Mouse (Mus musculus): ENCODE measurements around the gene Epc2.

Gene Epc2

DNA sequence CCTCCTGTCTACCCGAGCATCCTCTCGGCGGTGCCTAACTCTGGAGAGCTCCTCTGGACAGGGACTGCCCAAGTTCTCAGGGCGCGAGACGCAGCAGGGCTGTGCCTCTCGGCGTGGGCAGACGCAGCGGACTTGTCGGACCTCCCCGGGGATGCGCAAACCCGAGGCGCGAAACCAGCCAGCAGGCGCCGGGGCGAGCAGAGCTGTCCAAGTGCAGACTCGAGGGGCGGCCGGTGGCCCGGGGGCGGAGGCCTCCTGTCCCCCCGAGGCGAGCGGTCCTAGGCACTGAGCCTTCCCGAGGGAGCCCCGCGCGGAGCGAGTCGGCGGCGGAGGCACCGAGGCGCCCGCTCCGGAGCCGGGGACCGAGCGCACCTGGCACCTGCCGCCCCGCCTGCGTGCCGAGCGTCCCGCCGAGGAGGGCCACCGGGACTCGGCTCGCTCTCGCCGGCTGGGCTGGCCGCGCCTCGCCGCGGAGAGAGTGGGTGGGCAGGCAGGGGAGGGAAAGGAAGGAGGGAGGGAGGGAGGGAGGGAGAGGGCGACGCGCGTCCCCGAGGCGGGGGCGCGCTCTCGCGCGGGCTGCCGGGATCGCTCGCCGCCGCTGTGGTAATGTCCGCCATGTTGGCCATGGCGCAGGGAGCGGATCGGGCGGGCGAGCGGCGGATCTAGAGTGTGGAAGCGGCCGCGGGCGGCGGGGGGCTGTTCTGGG is at the start of gene Epc2:
Epc2 (plus strand) TSS at position 556 of the 706 bp plus-strand sequence.
- CTCF ChIA-PET: no interaction called here

DNA sequence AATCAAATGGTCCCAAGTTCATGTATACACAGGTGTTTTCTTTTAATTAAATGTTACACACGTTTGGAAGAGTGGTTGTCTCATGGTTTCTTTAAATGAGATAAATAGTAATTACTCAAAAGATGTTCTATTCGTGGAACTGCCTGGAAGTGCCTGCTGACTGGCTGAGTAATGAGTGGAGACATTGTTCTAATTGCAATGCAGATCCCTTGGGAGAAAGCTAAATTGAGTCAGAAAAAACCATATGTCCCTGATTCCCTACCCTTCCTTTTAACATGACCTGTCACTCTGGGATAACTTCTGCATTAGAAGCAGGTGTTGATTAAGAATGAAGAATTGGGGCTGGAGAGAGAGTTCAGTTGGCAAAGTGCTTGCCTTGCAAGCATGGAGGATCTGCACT is 45.3 kb upstream of the Epc2 start:
- CTCF ChIA-PET: no interaction called here
- POLR2A ChIA-PET: no interaction called here

More for the DNA sequence above, at the start of gene Epc2:
- POLR2A ChIA-PET: interaction anchor here (0.6 to 1.4 kb wide), 15 partner anchors 10 to 502 kb away, joined by 3 to 6 read pairs (median 3); partner anchors contain the start of gene Mbd5 (in 1 of the 4)

DNA sequence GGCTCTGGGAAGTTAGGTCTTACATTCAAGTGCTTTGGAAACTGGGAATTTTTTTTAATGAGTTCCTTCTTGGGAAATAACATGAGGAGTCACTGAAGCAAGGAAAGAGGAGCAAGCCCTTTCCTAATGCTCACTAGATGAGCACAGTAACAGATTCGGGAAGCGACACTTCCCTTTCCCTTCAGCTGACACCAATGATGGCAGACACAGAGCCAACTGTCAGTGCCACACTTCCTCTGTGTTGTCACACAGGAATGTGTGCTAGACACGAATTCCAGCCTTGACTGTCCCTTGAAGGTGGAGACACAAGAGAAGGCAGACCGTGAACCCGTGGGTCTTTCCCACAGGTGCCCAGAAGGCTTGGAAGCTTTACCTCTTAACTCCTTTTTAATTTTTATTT is 39.6 kb upstream of the Epc2 start:
- CTCF ChIA-PET: no interaction called here
- POLR2A ChIA-PET: interaction anchor here in 1 of 4 experiments (1.3 kb wide), 1 partner anchor 34 kb away, joined by 3 read pairs; no protein-coding TSS in a partner anchor

DNA sequence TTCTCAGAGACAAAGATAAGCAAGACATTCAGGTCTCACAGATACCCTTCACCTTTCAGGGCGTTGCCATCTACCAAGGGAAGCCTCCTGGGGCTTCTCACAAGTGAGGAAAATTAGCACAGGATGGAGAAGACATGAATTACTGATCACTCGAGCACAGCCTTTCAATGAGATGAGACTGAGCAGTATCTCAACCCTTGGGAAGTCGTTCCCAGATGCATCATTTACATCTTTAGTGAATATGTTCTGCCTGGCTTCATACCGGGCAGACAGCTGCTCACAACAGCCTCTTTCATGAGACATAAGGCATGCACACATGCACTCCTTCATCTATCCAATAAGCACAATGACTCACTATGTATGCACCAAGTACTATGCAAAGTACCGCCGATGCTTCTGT is 38.7 kb upstream of the Epc2 start:
- ChIA-PET POLR2A (interaction anchor here in 1 of 4 experiments (1.3 kb wide), 1 partner anchor 33 kb away, joined by 3 read pairs; no protein-coding TSS in a partner anchor), CTCF (interaction anchor here in 1 of 4 experiments (0.5 kb wide), 1 partner anchor 652 kb away, joined by 3 read pairs; no protein-coding TSS in a partner anchor)

DNA sequence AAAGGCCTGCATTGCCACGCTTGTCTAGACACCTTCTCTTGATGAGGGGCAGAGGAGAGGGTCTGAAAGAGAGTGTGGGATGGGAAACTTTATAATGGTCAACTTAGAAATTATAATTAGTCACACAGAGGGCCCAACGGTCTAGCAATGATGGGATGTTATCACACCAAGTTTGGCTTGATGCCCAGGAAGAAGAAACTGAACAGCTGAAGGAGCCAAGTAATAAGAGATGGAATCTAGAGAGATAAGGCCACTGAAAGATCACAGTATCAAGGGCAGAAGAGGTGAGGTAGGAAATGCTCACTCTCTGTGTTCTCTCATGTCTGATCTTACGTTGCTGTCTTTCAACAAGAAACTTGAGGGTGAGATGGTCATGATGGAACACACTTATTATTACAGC is 35.4 kb upstream of the Epc2 start:
- ChIA-PET CTCF (no interaction called here), POLR2A (no interaction called here)

DNA sequence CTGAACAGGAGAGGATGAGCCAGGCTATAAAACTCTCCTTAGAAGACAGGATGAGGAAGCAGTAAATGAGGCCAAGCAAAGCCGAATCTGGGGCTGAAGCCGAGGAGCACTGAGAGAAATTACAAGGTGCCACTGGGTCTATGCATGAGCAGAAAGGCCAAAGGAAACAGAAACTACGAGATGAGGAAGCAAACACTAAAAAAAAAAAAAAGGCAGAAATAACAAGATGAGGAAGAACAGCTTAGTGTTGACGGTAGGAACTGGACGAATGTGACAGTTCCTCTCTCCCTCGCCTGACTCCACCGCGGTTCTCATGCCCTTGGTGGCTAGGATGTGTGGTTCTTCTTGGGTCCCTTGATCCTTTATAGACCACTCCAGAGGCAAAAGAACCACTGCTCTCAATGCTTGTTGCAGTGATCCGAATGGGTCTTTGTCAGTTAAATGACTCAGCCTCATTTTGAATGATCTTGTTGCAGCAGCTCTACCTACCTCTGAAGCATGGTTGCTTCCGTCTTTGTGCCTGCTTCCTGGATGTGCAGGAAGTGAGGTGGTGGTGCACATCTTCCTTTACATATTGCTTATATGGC is 34.2 kb upstream of the Epc2 start:
- ChIA-PET POLR2A (interaction anchor here in 1 of 4 experiments (1.4 kb wide), 1 partner anchor 14 kb away, joined by 3 read pairs; no protein-coding TSS in a partner anchor), CTCF (interaction anchor here in 1 of 4 experiments (0.6 kb wide), 1 partner anchor 1585 kb away, joined by 10 read pairs; no protein-coding TSS in a partner anchor)

DNA sequence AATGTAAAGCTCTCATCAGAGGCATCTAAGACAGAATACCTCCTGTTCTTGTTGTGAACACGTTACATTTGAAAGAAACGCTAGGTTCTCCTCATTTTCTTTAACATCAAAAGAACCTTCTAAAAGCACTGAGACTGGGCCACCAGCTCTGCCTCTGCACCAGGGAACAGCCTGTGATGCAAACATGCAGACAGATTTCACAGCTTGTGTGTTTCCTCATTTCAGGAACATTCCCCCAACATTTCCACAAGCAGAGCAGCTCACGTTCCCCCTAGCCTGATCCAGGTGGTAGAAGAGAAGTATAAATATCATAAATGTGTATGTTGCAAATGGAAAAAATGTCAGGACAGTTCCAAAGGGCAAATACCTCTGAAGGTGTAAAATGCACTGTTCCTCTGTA is 30.9 kb upstream of the Epc2 start:
- ChIA-PET CTCF (no interaction called here), POLR2A (interaction anchor here in 1 of 4 experiments (0.6 kb wide), 1 partner anchor 299 kb away, joined by 4 read pairs; no protein-coding TSS in a partner anchor)

DNA sequence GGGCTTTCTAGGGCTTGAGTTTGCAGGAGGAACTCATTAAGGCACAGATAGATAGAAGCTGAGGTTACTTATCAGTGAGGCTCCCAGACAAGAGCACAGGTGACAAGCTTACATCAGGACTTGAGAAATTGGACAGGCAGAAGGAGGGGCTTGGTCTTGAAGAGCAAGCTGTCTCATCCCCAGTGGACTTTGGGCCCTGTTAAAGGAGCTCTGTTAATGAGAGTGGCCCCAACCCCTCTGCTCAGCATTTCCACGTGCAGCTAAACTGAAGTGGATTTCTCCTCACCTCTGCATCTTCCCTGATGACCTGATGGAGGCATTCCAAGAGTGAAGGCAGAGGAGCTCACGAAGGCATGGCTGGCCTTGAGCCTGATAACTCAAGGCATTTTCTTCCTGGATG is 27.4 kb upstream of the Epc2 start:
- POLR2A ChIA-PET: interaction anchor here in 1 of 4 experiments (1.5 kb wide), 1 partner anchor 19 kb away, joined by 3 read pairs; no protein-coding TSS in a partner anchor
- CTCF ChIA-PET: interaction anchor here in 1 of 4 experiments (0.7 to 1.3 kb wide), 2 partner anchors 65 to 111 kb away, joined by 3 read pairs; no protein-coding TSS in a partner anchor

DNA sequence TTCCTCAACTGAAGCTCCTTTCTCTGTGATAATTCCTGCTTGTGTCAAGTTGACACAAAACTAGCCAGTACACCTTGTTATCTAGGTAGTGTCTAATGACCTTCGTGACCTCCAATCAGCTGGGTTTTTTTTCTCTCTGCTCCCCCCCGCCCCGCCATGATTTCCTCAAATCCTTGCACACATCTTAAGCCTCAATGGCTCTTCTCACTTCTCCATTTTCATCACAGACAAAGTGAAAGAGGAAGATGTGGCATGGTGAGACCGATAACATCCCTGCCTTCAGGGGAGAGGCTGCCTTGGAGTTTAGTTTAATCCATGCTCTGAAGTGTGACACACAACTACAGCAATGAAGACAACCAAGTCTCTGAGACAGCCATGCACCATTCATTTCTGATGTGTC is 26.5 kb upstream of the Epc2 start:
- CTCF ChIA-PET: interaction anchor here in 1 of 4 experiments (1.3 kb wide), 1 partner anchor 66 kb away, joined by 3 read pairs; no protein-coding TSS in a partner anchor
- POLR2A ChIA-PET: interaction anchor here in 1 of 4 experiments (1.5 kb wide), 1 partner anchor 26 kb away, joined by 4 read pairs; no protein-coding TSS in a partner anchor

DNA sequence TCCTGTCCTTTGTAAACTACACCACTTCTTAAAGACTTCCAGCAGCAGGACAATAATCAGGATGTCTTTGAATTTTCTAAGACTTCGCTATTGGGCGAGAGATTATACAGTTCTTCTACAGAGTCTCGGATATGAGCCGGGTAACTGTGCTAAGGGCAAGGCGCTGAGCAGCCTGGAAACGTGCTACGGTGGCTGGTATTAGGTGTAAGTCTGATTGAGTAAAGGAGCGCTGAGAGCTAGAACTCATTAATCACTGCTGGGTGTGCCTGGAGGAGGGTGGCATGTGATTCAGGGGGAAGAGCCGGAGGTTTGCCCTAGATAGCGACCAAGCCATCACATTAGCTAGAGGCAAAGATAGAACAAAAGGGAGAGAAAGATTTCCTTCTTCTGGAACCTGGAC is 25.1 kb upstream of the Epc2 start:
- CTCF ChIA-PET: no interaction called here
- POLR2A ChIA-PET: interaction anchor here in 1 of 4 experiments (0.6 to 1.2 kb wide), 2 partner anchors 64 to 230 kb away, joined by 3 to 5 read pairs; no protein-coding TSS in a partner anchor

DNA sequence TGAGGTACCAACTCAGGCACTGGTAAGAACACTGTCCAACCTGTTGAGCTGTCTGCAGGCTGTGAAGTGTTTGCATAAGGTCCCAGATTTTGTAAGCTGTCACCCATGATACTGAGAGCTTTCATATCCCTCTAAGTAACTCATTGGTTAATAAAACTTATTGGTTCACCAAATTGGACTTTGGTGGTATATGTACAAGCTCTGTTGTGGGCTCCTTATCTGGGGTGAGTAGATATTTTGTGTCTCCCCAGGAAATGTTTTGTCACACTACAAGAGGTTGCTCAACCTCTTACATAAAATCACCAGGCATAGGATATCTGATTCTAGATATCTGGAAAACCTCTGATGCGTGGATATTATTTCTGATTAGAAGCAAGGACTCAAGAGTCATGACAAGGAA is 20.3 kb upstream of the Epc2 start:
- POLR2A ChIA-PET: interaction anchor here in 1 of 4 experiments (0.6 to 2.1 kb wide), 7 partner anchors 13 to 51 kb away, joined by 3 to 5 read pairs (median 3); no protein-coding TSS in a partner anchor

DNA sequence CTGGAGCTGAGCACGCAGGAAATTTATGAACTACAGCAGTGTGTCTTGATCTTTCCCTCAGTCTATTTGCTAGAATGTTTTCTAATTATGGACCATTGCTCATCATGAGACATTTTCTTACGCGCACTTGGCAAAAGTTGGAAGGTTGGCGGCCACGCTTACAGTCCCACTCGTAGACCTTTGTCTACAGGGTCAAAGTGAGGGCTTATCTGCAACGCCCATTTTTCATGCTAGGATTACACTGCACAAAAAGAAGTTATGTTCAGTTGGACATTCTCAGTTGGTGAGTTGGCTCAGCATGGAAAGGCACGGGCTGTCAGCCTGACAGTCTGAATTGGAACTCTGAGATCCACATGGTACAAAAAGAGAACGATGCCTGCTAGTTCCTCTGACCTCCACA is 18.1 kb upstream of the Epc2 start:
- CTCF ChIA-PET: no interaction called here
- POLR2A ChIA-PET: interaction anchor here in 1 of 4 experiments (1.4 kb wide), 1 partner anchor 20 kb away, joined by 3 read pairs; no protein-coding TSS in a partner anchor

More for the DNA sequence above, 20.3 kb upstream of the Epc2 start:
- CTCF ChIA-PET: no interaction called here

DNA sequence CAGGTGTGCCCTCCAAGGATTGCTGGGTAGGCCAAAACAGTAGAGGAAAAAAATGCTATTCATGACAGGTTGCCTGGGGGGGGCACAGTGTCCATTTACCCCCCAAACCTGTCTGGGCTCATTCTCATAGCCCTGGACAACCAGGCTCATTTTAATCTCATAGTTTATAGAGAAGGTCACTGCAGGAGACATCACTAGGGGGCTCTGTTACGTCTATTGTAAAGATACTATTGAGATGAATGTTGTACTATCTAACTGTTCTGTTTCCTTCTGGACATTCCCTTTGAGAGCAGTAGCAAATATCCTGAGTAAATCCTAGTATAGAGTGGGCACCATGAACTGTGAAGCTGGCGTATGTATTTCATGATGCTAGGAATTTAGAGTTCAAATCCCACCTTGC is 5.0 kb upstream of the Epc2 start:
- ChIA-PET POLR2A (interaction anchor here in 1 of 4 experiments (1.4 to 3.8 kb wide), 2 partner anchors 11 to 34 kb away, joined by 3 to 22 read pairs; no protein-coding TSS in a partner anchor), CTCF (interaction anchor here in 1 of 4 experiments (1.0 kb wide), 1 partner anchor 281 kb away, joined by 3 read pairs; no protein-coding TSS in a partner anchor)

DNA sequence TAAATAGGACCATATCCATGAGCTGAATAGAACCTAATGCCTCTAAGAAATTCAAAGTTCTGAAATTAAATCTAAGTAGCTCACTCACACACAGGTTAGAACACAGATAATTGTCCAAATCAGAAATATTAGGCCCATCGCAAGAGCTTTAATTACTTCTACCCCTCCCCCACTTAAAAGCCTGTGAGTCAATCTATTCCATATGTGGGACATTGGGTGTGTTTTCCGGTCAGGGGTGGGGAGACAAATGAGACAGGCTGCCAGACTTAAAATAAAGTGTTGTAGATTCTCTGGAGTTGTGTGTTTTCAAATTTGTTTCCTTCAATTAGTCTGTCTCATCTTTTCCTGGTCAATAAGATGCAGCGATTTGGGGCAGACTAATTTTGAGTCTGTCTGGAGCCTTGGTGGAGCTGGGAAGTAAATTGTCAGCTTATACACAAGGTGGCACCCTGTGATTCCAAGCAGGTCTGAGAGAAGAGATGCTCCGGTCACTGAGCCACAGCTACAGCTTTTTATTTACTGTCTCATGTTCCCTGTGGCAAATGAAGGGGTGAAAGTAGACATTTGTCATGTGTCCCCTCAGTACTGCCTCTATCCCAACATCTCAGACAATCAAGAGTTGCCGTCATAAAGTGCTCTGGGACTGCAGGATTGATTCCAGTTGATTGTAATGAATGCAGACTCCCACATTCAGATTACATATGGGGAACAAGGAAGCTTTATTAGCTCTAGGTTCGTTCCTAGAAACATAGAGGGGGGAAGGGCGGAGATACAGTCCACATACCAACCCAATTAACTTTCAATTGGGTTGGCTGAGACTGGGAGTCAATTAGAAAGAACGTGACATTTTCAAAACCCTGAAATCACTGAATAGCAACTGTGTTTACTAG is 3.5 kb upstream of the Epc2 start:
- ChIA-PET CTCF (interaction anchor here in 3 of 4 experiments (0.6 to 1.9 kb wide), 7 partner anchors 87 to 1072 kb away, joined by 3 to 6 read pairs (median 3); no protein-coding TSS in a partner anchor), POLR2A (interaction anchor here in 3 of 4 experiments (0.7 to 3.8 kb wide), 10 partner anchors 9 to 499 kb away, joined by 3 to 22 read pairs (median 4); no protein-coding TSS in a partner anchor)

DNA sequence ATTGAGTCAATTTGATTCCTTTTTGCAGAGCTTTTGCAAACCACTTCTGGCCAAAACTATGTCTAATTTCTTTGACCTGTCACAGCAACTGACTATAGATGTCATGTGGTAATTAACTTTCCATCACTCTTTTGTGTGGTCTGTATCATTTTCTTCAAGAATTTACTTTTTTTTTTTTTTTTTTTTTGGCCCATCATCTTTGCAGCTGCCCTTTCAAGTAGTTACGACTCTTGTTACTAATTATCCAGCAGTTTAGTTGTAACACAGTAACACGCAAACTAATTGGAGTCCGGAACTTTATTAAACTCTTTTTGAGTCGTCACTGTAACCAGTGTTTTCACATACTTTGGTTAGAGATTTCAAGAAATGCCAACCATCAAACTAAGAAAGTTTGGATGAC is 819 bp upstream of the Epc2 start:
- CTCF ChIA-PET: interaction anchor here in 1 of 4 experiments (1.3 kb wide), 1 partner anchor 92 kb away, joined by 3 read pairs; no protein-coding TSS in a partner anchor
- POLR2A ChIA-PET: interaction anchor here in 3 of 4 experiments (0.6 to 1.4 kb wide), 15 partner anchors 11 to 501 kb away, joined by 3 to 6 read pairs (median 4); partner anchors contain the start of gene Mbd5 (in 1 of the 3)

DNA sequence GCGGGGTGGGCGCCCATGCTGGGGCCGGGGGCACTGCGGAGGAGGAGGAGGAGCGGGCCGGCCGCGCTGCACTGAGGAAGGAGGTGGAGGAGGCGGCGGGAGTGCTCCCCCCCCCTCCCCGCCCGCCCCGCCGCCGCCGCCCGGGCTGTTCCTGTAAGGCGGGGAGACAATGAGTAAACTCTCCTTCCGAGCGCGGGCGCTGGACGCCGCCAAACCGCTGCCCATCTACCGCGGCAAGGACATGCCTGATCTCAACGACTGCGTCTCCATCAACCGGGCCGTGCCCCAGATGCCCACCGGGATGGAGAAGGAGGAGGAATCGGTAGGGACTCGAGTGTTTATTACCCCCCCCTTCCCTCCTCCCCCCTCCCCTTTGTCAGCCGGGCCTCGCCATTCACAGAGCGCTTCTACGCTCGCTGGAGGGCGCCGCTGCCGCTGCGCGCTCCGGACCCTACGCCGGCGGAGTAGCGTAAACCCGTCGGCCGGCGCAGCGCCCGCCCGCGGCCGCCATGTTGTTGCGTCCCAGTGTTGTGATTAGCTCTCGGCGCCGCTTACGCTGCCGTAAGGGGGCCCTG is 438 bp downstream of the Epc2 start:
- ChIA-PET CTCF (no interaction called here), POLR2A (interaction anchor here in 3 of 4 experiments (0.6 to 2.3 kb wide), 44 partner anchors 9 to 986 kb away, joined by 3 to 19 read pairs (median 4); partner anchors contain the start of genes Mbd5 (in 2 of the 3) and Acvr2a (in 1 of the 3))

DNA sequence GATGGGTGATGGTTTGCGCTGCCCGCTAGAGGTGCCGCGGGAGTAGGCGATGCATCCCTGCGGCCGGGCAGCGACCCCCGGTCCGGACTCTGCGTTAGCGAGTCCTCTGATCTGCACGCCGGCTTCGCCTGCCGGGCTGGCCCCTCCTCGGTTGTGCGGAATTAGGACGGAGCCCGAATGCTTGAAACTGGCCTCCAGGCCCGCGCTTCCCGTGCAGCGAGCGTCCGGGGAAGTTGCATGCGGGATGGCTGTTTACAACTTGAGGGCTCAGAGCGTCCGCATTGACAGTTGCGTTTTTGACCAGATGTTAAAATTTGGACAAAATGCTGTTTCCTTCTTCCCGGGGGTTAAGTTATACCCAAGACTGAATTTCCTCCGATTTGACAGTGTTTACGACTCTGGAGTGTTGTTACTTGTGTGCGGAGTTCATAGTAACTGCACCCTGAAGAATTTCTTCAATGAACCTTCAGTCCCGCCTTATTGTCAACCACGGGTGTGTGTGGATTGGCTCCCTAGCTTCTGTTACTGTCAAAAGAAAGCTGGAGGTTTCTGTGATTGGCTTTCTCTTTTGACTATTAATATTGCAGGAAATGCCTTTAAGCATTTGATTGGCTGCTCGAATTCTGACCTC is 1.3 kb downstream of the Epc2 start:
- ChIA-PET CTCF (no interaction called here), POLR2A (interaction anchor here in 3 of 4 experiments (0.6 to 2.3 kb wide), 49 partner anchors 8 to 987 kb away, joined by 3 to 19 read pairs (median 4); partner anchors contain the start of gene Mbd5 (in 2 of the 3))
